Mouse (Mus musculus) forebrain, embryonic 12.5 days (tissue): ENCODE measurements around the gene Gm3250. TPM values are rescaled to one million over a fixed set of nuclear protein-coding genes. Genes with fewer than 3 reads are reported as not detected.
"Not testable (repeated sequence)": the region's sequence is repeated elsewhere in the genome, so short reads cannot be mapped to it uniquely, and the experiment has no call there.

Experiments
- ATAC-seq: fragments of 200-750 bp; cut with Nextera tagmentation; 2 replicates; pipeline ENCODE4 v1.8.0; 2017; ENCODE audit warnings: moderate TSS enrichment; ENCODE audit not compliant: low FRiP score
- H3K27ac ChIP-seq: fragments of 300-500 bp; sonication (generic); 2 replicates; pipeline ENCODE4 v1.5.1; 2016; ENCODE audit warnings: mild to moderate bottlenecking
- H3K27me3 ChIP-seq: fragments of 300-500 bp; sonication (generic); 2 replicates; pipeline ENCODE4 v1.6.1; 2016; ENCODE audit warnings: mild to moderate bottlenecking
- H3K36me3 ChIP-seq: fragments of 300-500 bp; sonication (generic); replicated peaks from 2 replicates; pipeline ENCODE4 v1.6.1; 2016; ENCODE audit warnings: mild to moderate bottlenecking
- H3K4me1 ChIP-seq: fragments of 300-500 bp; sonication (generic); 2 replicates; pipeline ENCODE4 v1.6.1; 2016
- H3K4me2 ChIP-seq: fragments of 300-500 bp; sonication (generic); 2 replicates; pipeline ENCODE4 v1.6.1; 2016; ENCODE audit warnings: mild to moderate bottlenecking, moderate library complexity
- H3K4me3 ChIP-seq: fragments of 300-500 bp; sonication (generic); replicated peaks from 2 replicates; pipeline ENCODE4 v1.5.1; 2016; ENCODE audit warnings: mild to moderate bottlenecking
- H3K9ac ChIP-seq: fragments of 300-500 bp; sonication (generic); 2 replicates; pipeline ENCODE4 v1.6.1; 2016; ENCODE audit warnings: mild to moderate bottlenecking
- H3K9me3 ChIP-seq: fragments of 300-500 bp; sonication (generic); 2 replicates; pipeline ENCODE4 v1.6.1; 2016
- WGBS: fragments of 180-500 bp; shearing (Covaris S2); methylation state at CpG from one replicate; pipeline ENCODE4 v1.1.7; 2016; 5-methylcytosine and 5-hydroxymethylcytosine counted together
- polyA plus RNA-seq: library from polyadenylated mRNA; unstranded; fragments of >200 nt; fragmentation: Nextera tagmentation; extraction: Ambion mirVana; gene quantifications from 2 replicates; pipeline ENCODE4 v1.2.1, GENCODE M21; 2016

Gm3250 gene
- polyA plus RNA-seq, 1 experiment from 2014 or later = not detected

- no peak for ATAC-seq
- no peaks in the 10 kb centered on the region for H3K9me3 ChIP-seq
Measured at GRCm38 (mm10) chr10:77788621-77789020, 6.3 kb upstream of the Gm3250 start.

GRCm38 (mm10) chr10:77787876-77788275, 5.5 kb upstream of the Gm3250 start, which contains the start of gene Gm7137:
TSS of gene Gm7137 (minus strand) at chr10:77788200.
- H3K4me2 ChIP-seq, H3K27ac ChIP-seq, H3K4me3 ChIP-seq, H3K9ac ChIP-seq, H3K27me3 ChIP-seq, ATAC-seq, H3K36me3 ChIP-seq, H3K4me1 ChIP-seq, H3K9me3 ChIP-seq: not testable (repeated sequence)
- WGBS = 43% methylated on average over 1 of the region's 1 CpGs

More at GRCm38 (mm10) chr10:77788621-77789020, 6.3 kb upstream of the Gm3250 start:
- Histone ChIP-seq H3K36me3 (no peaks in the 10 kb centered on the region), H3K9ac (no peak overlapping the region), H3K4me2 (no peak overlapping the region), H3K27ac (no peak overlapping the region), H3K4me1 (no peaks in the 10 kb centered on the region), H3K27me3 (no peaks in the 10 kb centered on the region), H3K4me3 (no peak overlapping the region)
- 90% methylated on average over 2 of the region's 2 CpGs for WGBS

- not testable (repeated sequence) for H3K9ac ChIP-seq, H3K4me3 ChIP-seq, ATAC-seq, H3K27me3 ChIP-seq, H3K4me1 ChIP-seq, H3K36me3 ChIP-seq, H3K4me2 ChIP-seq, H3K9me3 ChIP-seq, H3K27ac ChIP-seq
- WGBS = 70% methylated on average over 3 of the region's 3 CpGs
Measured at GRCm38 (mm10) chr10:77783396-77783795, 1.1 kb upstream of the Gm3250 start.

- not testable (repeated sequence) for H3K4me2 ChIP-seq, H3K4me1 ChIP-seq, H3K9me3 ChIP-seq, H3K4me3 ChIP-seq, H3K27me3 ChIP-seq, H3K27ac ChIP-seq, ATAC-seq, H3K36me3 ChIP-seq, H3K9ac ChIP-seq
- 71% methylated on average over 1 of the region's 1 CpGs for WGBS
Measured at GRCm38 (mm10) chr10:77776844-77777243, 5.5 kb downstream of the Gm3250 start, which contains the start of gene Gm7138. TSS of gene Gm7138 (minus strand) at chr10:77776944.

- H3K4me3 ChIP-seq, H3K36me3 ChIP-seq, H3K27me3 ChIP-seq, H3K9me3 ChIP-seq, H3K4me1 ChIP-seq, ATAC-seq, H3K4me2 ChIP-seq, H3K9ac ChIP-seq, H3K27ac ChIP-seq: not testable (repeated sequence)
- WGBS = 92% methylated on average over 1 of the region's 3 CpGs
Measured at GRCm38 (mm10) chr10:77772142-77772541, 10.2 kb downstream of the Gm3250 start.

- not testable (repeated sequence) for H3K9ac ChIP-seq, H3K4me2 ChIP-seq, H3K4me1 ChIP-seq, ATAC-seq, H3K9me3 ChIP-seq, H3K27me3 ChIP-seq, H3K4me3 ChIP-seq, H3K27ac ChIP-seq, H3K36me3 ChIP-seq
- 38% methylated on average over 1 of the region's 1 CpGs for WGBS
Measured at GRCm38 (mm10) chr10:77771225-77771624, 11.1 kb downstream of the Gm3250 start, which contains the start of gene Gm3238. TSS of gene Gm3238 (minus strand) at chr10:77771325.

- H3K9ac ChIP-seq = no peak overlapping the region
- 77% methylated on average over 1 of the region's 1 CpGs for WGBS
- ATAC-seq = no peak
Measured at GRCm38 (mm10) chr10:77769727-77770126, 12.6 kb downstream of the Gm3250 start.

GRCm38 (mm10) chr10:77759582-77759981, 22.8 kb downstream of the Gm3250 start, which contains the start of gene Gm3233:
TSS of gene Gm3233 (minus strand) at chr10:77759682.
- not testable (repeated sequence) for H3K36me3 ChIP-seq, H3K27ac ChIP-seq, ATAC-seq, H3K9me3 ChIP-seq, H3K4me2 ChIP-seq, H3K4me1 ChIP-seq, H3K4me3 ChIP-seq, H3K9ac ChIP-seq, H3K27me3 ChIP-seq
- WGBS = no CpG with 5 or more reads among the region's 1 CpGs

More at GRCm38 (mm10) chr10:77769727-77770126, 12.6 kb downstream of the Gm3250 start:
- H3K4me2 ChIP-seq = no peak overlapping the region
- H3K27ac ChIP-seq = no peak overlapping the region
- no peaks in the 10 kb centered on the region for H3K4me1 ChIP-seq
- H3K9me3 ChIP-seq = no peaks in the 10 kb centered on the region
- H3K36me3 ChIP-seq = no peaks in the 10 kb centered on the region
- H3K27me3 ChIP-seq = no peaks in the 10 kb centered on the region
- no peak overlapping the region for H3K4me3 ChIP-seq

GRCm38 (mm10) chr10:77753448-77753847, 28.9 kb downstream of the Gm3250 start:
- Histone ChIP-seq H3K9me3 (no peaks in the 10 kb centered on the region), H3K4me2 (no peak overlapping the region), H3K4me1 (no peaks in the 10 kb centered on the region), H3K36me3 (no peaks in the 10 kb centered on the region), H3K27me3 (no peaks in the 10 kb centered on the region), H3K27ac (no peak overlapping the region), H3K9ac (no peak overlapping the region), H3K4me3 (no peak overlapping the region)
- no peak for ATAC-seq

- not testable (repeated sequence) for H3K36me3 ChIP-seq, H3K9ac ChIP-seq, ATAC-seq, H3K27ac ChIP-seq, H3K9me3 ChIP-seq, H3K4me3 ChIP-seq, H3K4me2 ChIP-seq, H3K4me1 ChIP-seq, H3K27me3 ChIP-seq
- 67% methylated on average over 3 of the region's 3 CpGs for WGBS
Measured at GRCm38 (mm10) chr10:77752312-77752711, 30.0 kb downstream of the Gm3250 start.

GRCm38 (mm10) chr10:77751254-77751653, 31.1 kb downstream of the Gm3250 start, which contains the start of gene Gm9736:
TSS of gene Gm9736 (minus strand) at chr10:77751354.
- not testable (repeated sequence) for H3K9ac ChIP-seq, H3K4me3 ChIP-seq, H3K36me3 ChIP-seq, H3K4me2 ChIP-seq, ATAC-seq, H3K9me3 ChIP-seq, H3K4me1 ChIP-seq, H3K27ac ChIP-seq, H3K27me3 ChIP-seq
- WGBS = 86% methylated on average over 1 of the region's 1 CpGs

GRCm38 (mm10) chr10:77750686-77751085, 31.7 kb downstream of the Gm3250 start:
- not testable (repeated sequence) for H3K27me3 ChIP-seq, H3K9me3 ChIP-seq, H3K27ac ChIP-seq, H3K36me3 ChIP-seq, ATAC-seq, H3K4me3 ChIP-seq, H3K4me2 ChIP-seq, H3K9ac ChIP-seq, H3K4me1 ChIP-seq
- WGBS = 83% methylated on average over 1 of the region's 1 CpGs

GRCm38 (mm10) chr10:77741924-77742688, 40.2 kb downstream of the Gm3250 start, which contains the start of gene Gm18596:
TSS of gene Gm18596 (minus strand) at chr10:77742638.
- not testable (repeated sequence) for H3K9me3 ChIP-seq, H3K27me3 ChIP-seq, H3K36me3 ChIP-seq, ATAC-seq, H3K9ac ChIP-seq, H3K4me3 ChIP-seq, H3K4me2 ChIP-seq
- Histone ChIP-seq H3K27ac (peak within 1 kb of the TSS; percentile 43; the same call in 1 of the 2 replicates), H3K4me1 (peaks cover 16% of the 10 kb centered on the region)
- 59% methylated on average over 5 of the region's 5 CpGs for WGBS
